Mouse (Mus musculus) brain, embryonic 14.5 days (tissue): ENCODE results near the gene Brwd1. TPM values are rescaled to one million over a fixed set of nuclear protein-coding genes. Genes with fewer than 3 reads are reported as not detected.
"Not testable (repeated sequence)": the region's sequence is repeated elsewhere in the genome, so short reads cannot be mapped to it uniquely, and the experiment has no call there.

ENCODE experiments used
- DNase-seq: peaks from one replicate; pipeline ENCODE4 v3.0.0-alpha.2; 2011; ENCODE audit warnings: low read depth
- CTCF ChIP-seq: fragments of 200-500 bp; IDR thresholded peaks from 2 replicates; pipeline ENCODE4 v1.5.1; 2012; ENCODE audit warnings: inconsistent platforms, mild to moderate bottlenecking, moderate library complexity, borderline replicate concordance; ENCODE audit not compliant: insufficient read depth, insufficient read length; ENCODE audit errors: extremely low read depth
- POLR2A ChIP-seq: fragments of 200-500 bp; IDR thresholded peaks from 2 replicates; pipeline ENCODE4 v1.6.1; 2012; ENCODE audit warnings: mild to moderate bottlenecking, inconsistent platforms, borderline replicate concordance; ENCODE audit not compliant: poor library complexity, insufficient read depth, insufficient read length, severe bottlenecking; ENCODE audit errors: extremely low read depth
- polyA plus RNA-seq: library from polyadenylated mRNA; depleted of rRNA; stranded (reverse); fragments of >200 nt; gene quantifications from 2 replicates; pipeline ENCODE4 v1.2.3, GENCODE M21; 2012

Brwd1 gene
- polyA plus RNA-seq, 1 experiment: 181 TPM

GRCm38 (mm10) chr16:96103036-96103435, 20.7 kb upstream of the Brwd1 start:
- DNase-seq: peak; percentile 19
- TF ChIP-seq POLR2A: no peak
- TF ChIP-seq CTCF: peak; percentile 45; the same call in 1 of the 2 replicates

- DNase-seq: not testable (repeated sequence)
These were observed 15.5 kb upstream of the Brwd1 start for GRCm38 (mm10) chr16:96097811-96098210.

GRCm38 (mm10) chr16:96095966-96096365, 13.6 kb upstream of the Brwd1 start:
- no peak for DNase-seq

GRCm38 (mm10) chr16:96091515-96092504, 9.5 kb upstream of the Brwd1 start:
- DNase-seq: no peak
- TF ChIP-seq POLR2A (no peak), CTCF (no peak)

More at GRCm38 (mm10) chr16:96095966-96096365, 13.6 kb upstream of the Brwd1 start:
- no peak for TF ChIP-seq POLR2A
- TF ChIP-seq CTCF: no peak

- no peak for DNase-seq
- TF ChIP-seq POLR2A (no peak), CTCF (no peak)
These were observed 5.8 kb upstream of the Brwd1 start for GRCm38 (mm10) chr16:96088120-96088519.

- TF ChIP-seq POLR2A: no peak
- TF ChIP-seq CTCF: no peak
These were observed 5.1 kb upstream of the Brwd1 start for GRCm38 (mm10) chr16:96087436-96087835.

GRCm38 (mm10) chr16:96087001-96087400, 4.7 kb upstream of the Brwd1 start:
- TF ChIP-seq CTCF: no peak
- TF ChIP-seq POLR2A: no peak
- no peak for DNase-seq

More at GRCm38 (mm10) chr16:96087436-96087835, 5.1 kb upstream of the Brwd1 start:
- DNase-seq: no peak

GRCm38 (mm10) chr16:96085597-96085996, 3.3 kb upstream of the Brwd1 start:
- no peak for DNase-seq
- TF ChIP-seq POLR2A (no peak), CTCF (no peak)

GRCm38 (mm10) chr16:96083179-96083646, 887 bp upstream of the Brwd1 start:
- DNase-seq: no peak
- TF ChIP-seq CTCF: no peak
- no peak for TF ChIP-seq POLR2A

- DNase-seq: no peak
- TF ChIP-seq CTCF: no peak
- TF ChIP-seq POLR2A: no peak
These were observed 534 bp downstream of the Brwd1 start for GRCm38 (mm10) chr16:96081742-96082241.

GRCm38 (mm10) chr16:96081331-96081730, 995 bp downstream of the Brwd1 start:
- TF ChIP-seq POLR2A (peak; percentile 52), CTCF (no peak)
- DNase-seq: peak; percentile 95

GRCm38 (mm10) chr16:96080524-96080923, 1.8 kb downstream of the Brwd1 start:
- TF ChIP-seq POLR2A: no peak
- no peak for TF ChIP-seq CTCF
- DNase-seq: no peak

GRCm38 (mm10) chr16:96068364-96068763, 14.0 kb downstream of the Brwd1 start:
- TF ChIP-seq POLR2A (no peak), CTCF (no peak)
- no peak for DNase-seq
